Mouse (Mus musculus): ENCODE measurements around the gene Eepd1. TPM values are rescaled to one million over a fixed set of nuclear protein-coding genes. Genes with fewer than 3 reads are reported as not detected.

Eepd1 gene
- polyA plus RNA-seq, 1 experiment from 2014 or later, result 6.1 TPM

DNA sequence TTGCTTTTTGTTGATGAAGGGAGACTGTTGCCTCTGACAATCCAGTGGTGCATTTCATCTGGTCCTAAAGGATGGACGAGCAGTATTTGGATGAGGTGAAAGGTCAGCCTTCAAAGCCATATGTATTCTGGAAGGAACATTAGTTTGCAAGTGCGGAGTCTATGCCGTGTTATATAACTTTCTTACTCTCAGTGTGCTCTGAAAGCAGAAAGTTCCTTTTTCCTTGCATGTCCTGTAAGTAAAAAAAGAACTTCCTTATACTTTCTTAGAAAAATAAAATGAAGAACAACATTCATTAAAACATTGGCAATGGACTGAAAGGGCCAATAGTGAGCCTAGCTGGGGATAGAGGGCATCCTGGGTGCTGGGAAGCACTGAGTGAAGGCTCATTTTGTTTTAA is 50.8 kb downstream of the Eepd1 start:
- ATAC-seq (ENCODE audit: low FRiP score, low TSS enrichment), result no peak
- Histone ChIP-seq H3K36me3 (ENCODE audit: control insufficient read depth, insufficient read depth, low read length) (no peaks in the 10 kb centered on the region), H3K4me1 (ENCODE audit: control insufficient read depth, insufficient read depth, low read length) (no peaks in the 10 kb centered on the region), H3K4me2 (replicated peaks; ENCODE audit: low read depth, low read length) (no peak overlapping the region), H3K27ac (ENCODE audit: low read depth, low read length) (no peak overlapping the region), H3K9ac (ENCODE audit: low read depth, low read length) (no peak overlapping the region), H3K4me3 (ENCODE audit: low read length) (no peak overlapping the region), H3K9me3 (ENCODE audit: control insufficient read depth, low read length) (no peaks in the 10 kb centered on the region), H3K27me3 (ENCODE audit: control insufficient read depth, insufficient read depth, low read length) (no peaks in the 10 kb centered on the region)
- WGBS, result 48% methylated on average over 3 of the region's 3 CpGs

DNA sequence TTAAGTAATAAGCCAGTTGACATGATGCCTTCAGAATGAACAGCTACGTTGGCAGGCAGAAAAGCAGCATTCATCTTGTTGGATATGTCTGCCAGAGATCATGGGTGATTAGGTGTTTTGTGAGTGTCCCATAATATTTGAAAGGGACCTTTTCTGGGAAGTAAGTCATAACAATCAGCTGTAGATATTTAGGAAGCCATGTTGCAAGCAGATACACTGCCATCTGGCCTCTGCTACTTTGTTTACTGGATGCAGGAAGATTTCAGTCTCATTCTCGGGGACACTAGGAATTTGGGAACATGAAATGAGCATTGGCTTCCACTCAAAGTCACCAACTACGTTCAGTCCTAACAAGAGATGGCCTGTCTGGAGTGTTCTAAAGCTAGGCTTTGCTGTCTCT is 54.1 kb downstream of the Eepd1 start:
- H3K27ac ChIP-seq (ENCODE audit: low read depth, low read length), result no peak overlapping the region
- no peak for ATAC-seq (ENCODE audit: low FRiP score, low TSS enrichment)
- H3K4me1 ChIP-seq (ENCODE audit: control insufficient read depth, insufficient read depth, low read length), result no peaks in the 10 kb centered on the region
- H3K9me3 ChIP-seq (ENCODE audit: control insufficient read depth, low read length), result no peaks in the 10 kb centered on the region
- H3K36me3 ChIP-seq (ENCODE audit: control insufficient read depth, insufficient read depth, low read length), result no peaks in the 10 kb centered on the region
- H3K4me2 ChIP-seq (replicated peaks; ENCODE audit: low read depth, low read length), result no peak overlapping the region
- H3K9ac ChIP-seq (ENCODE audit: low read depth, low read length), result no peak overlapping the region
- no peak overlapping the region for H3K4me3 ChIP-seq (ENCODE audit: low read length)
- H3K27me3 ChIP-seq (ENCODE audit: control insufficient read depth, insufficient read depth, low read length), result no peaks in the 10 kb centered on the region
- 81% methylated on average over 3 of the region's 3 CpGs for WGBS

DNA sequence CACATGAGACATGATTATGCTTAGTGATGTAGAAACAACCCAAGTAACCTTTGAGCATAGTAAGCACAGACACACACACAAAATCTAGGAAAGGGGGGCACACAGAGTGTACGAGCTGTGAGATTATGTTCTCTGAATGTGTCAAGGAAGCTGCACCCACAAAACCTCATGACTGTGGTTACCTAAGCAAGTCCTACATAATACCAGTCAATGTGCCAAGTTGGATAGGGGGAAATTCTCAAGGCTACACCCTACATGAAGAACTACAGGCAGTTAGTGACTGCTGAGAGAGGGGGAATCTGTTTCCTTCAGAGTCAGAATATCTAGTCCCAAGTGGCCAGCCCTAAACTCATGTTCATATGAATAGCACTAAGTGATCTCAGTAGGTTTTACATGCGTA is 58.1 kb downstream of the Eepd1 start:
- H3K4me3 ChIP-seq (ENCODE audit: low read length), result no peak overlapping the region
- no peaks in the 10 kb centered on the region for H3K4me1 ChIP-seq (ENCODE audit: control insufficient read depth, insufficient read depth, low read length)
- no peak for ATAC-seq (ENCODE audit: low FRiP score, low TSS enrichment)
- H3K27ac ChIP-seq (ENCODE audit: low read depth, low read length), result no peak overlapping the region
- no peaks in the 10 kb centered on the region for H3K27me3 ChIP-seq (ENCODE audit: control insufficient read depth, insufficient read depth, low read length)
- no peak overlapping the region for H3K9ac ChIP-seq (ENCODE audit: low read depth, low read length)
- H3K9me3 ChIP-seq (ENCODE audit: control insufficient read depth, low read length), result no peaks in the 10 kb centered on the region
- H3K4me2 ChIP-seq (replicated peaks; ENCODE audit: low read depth, low read length), result no peak overlapping the region
- H3K36me3 ChIP-seq (ENCODE audit: control insufficient read depth, insufficient read depth, low read length), result no peaks in the 10 kb centered on the region
- 92% methylated on average over 2 of the region's 2 CpGs for WGBS

DNA sequence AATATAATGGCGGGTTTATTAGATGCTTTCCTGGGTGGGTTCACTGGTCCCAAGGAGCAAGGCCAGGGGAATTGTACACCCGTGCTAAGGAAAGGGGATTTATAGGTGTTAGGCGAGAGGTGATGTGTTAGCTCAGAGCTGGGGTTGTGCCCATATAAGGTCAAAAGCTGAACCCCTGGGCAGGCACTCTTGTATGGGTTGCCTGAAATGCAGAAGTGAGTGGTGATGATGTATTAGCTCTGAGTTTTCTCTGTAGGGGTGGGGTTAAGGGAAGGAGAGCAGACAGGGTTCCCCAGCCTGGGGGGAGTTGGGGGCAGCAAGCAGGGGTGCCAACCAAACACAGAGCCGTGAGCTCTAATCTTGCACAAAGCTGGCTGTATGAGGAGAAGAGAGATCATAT is 60.0 kb downstream of the Eepd1 start:
- ATAC-seq (ENCODE audit: low FRiP score, low TSS enrichment), result no peak
- 60% methylated on average over 4 of the region's 4 CpGs for whole genome bisulfite sequencing
- no peaks in the 10 kb centered on the region for H3K27me3 ChIP-seq (ENCODE audit: control insufficient read depth, insufficient read depth, low read length)
- no peaks in the 10 kb centered on the region for H3K4me1 ChIP-seq (ENCODE audit: control insufficient read depth, insufficient read depth, low read length)
- H3K4me3 ChIP-seq (ENCODE audit: low read length), result no peak overlapping the region
- no peaks in the 10 kb centered on the region for H3K9me3 ChIP-seq (ENCODE audit: control insufficient read depth, low read length)
- H3K9ac ChIP-seq (ENCODE audit: low read depth, low read length), result no peak overlapping the region
- no peak overlapping the region for H3K4me2 ChIP-seq (replicated peaks; ENCODE audit: low read depth, low read length)
- no peaks in the 10 kb centered on the region for H3K36me3 ChIP-seq (ENCODE audit: control insufficient read depth, insufficient read depth, low read length)
- no peak overlapping the region for H3K27ac ChIP-seq (ENCODE audit: low read depth, low read length)

DNA sequence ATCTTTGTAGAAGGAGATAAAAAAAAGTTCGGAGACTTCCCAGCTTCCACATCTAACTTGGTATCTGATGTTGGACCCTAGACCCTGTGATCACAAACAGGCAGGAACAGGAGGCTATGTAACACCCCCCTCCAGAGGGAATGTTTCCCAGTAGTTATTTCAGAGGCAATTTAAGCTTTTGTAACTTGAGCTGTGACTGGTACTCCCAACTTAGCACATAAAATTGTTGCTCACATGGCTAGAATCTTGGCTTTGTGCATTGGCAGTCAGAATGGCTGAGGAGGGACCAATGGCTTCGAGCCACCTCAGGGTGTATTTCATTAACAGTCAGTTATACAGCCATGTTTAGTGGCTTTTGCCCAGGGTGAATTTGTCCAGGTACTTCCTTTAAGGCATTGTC is 63.9 kb downstream of the Eepd1 start:
- no peak overlapping the region for H3K9ac ChIP-seq (ENCODE audit: low read depth, low read length)
- no peaks in the 10 kb centered on the region for H3K9me3 ChIP-seq (ENCODE audit: control insufficient read depth, low read length)
- H3K4me1 ChIP-seq (ENCODE audit: control insufficient read depth, insufficient read depth, low read length), result no peaks in the 10 kb centered on the region
- no peak overlapping the region for H3K4me3 ChIP-seq (ENCODE audit: low read length)
- no peaks in the 10 kb centered on the region for H3K27me3 ChIP-seq (ENCODE audit: control insufficient read depth, insufficient read depth, low read length)
- ATAC-seq (ENCODE audit: low FRiP score, low TSS enrichment), result peak; percentile 55; the same call in 1 of the 2 replicates
- H3K4me2 ChIP-seq (replicated peaks; ENCODE audit: low read depth, low read length), result no peak overlapping the region
- no peak overlapping the region for H3K27ac ChIP-seq (ENCODE audit: low read depth, low read length)
- 62% methylated on average over 2 of the region's 2 CpGs for WGBS
- H3K36me3 ChIP-seq (ENCODE audit: control insufficient read depth, insufficient read depth, low read length), result no peaks in the 10 kb centered on the region

DNA sequence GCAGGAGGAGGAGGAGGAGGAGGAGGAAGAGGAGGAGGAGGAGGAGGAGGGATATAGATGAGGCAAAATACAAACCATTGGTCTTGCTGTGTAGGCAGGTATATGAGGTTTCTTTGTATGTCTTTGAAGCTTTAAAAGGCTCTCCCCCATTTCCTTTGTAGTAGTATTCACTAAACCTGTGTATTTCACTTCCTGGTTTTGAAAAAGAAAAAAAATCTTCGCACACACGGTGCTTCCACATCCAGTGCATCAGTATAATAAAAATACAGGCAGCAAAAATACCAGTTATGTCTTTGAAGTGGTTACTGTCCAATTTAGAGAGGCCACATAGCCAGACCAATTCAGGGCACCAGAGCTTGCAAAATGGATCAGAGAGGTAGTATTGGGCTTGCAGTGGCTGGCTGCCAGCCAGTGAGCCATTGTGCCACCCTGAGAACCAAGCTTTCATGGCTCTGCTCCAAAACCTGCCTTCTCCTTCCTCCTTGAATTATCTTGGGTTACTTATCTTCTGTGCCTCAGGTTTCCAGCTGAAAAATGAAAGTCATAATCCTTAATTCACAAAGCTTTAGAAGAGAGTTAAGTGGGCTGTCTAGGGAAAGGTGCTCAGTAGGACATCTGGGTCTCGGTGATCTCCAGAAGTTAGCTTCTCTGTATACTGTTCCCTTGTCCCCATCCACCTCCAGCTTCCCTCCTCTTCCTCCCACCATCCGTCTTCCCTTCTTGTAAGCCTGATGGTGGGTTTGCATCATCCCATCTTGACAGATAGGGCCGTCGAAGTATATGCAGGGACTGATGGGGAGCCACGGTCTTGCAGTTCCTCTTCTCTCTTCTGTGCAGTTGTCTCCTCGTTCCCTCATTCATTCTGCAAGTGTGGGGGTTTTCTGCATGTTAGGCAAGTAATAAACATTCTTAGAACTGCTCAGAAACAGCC is 68.0 kb downstream of the Eepd1 start:
- H3K9me3 ChIP-seq (ENCODE audit: control insufficient read depth, low read length), result no peaks in the 10 kb centered on the region
- 86% methylated on average over 8 of the region's 8 CpGs for WGBS
- H3K36me3 ChIP-seq (ENCODE audit: control insufficient read depth, insufficient read depth, low read length), result no peaks in the 10 kb centered on the region
- H3K4me2 ChIP-seq (replicated peaks; ENCODE audit: low read depth, low read length), result no peak overlapping the region
- ATAC-seq (ENCODE audit: low FRiP score, low TSS enrichment), result no peak
- H3K27ac ChIP-seq (ENCODE audit: low read depth, low read length), result no peak overlapping the region
- H3K4me1 ChIP-seq (ENCODE audit: control insufficient read depth, insufficient read depth, low read length), result no peaks in the 10 kb centered on the region
- no peaks in the 10 kb centered on the region for H3K27me3 ChIP-seq (ENCODE audit: control insufficient read depth, insufficient read depth, low read length)
- no peak overlapping the region for H3K4me3 ChIP-seq (ENCODE audit: low read length)
- H3K9ac ChIP-seq (ENCODE audit: low read depth, low read length), result no peak overlapping the region

DNA sequence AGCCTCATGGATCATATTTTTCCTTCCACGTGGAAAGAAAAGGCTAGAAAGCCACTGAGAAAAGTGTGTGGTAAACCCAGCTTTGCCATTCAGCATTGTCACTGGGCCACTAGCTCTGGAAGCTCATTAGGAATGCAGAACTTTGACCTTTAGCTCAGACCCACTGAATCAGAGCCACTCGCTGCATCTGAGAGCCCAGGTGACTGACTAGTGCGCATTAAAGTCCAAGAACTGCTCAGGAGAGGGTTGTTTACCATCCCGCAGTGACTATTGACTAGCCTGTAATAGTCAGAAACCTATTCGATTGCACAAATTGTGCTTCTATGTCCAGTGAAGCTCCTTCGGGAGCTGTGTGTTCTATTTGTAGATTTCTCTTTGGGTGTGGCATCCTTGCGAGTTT is 68.8 kb downstream of the Eepd1 start:
- WGBS, result 89% methylated on average over 7 of the region's 7 CpGs
- Histone ChIP-seq H3K4me2 (replicated peaks; ENCODE audit: low read depth, low read length) (no peak overlapping the region), H3K9me3 (ENCODE audit: control insufficient read depth, low read length) (no peaks in the 10 kb centered on the region), H3K27me3 (ENCODE audit: control insufficient read depth, insufficient read depth, low read length) (no peaks in the 10 kb centered on the region), H3K4me1 (ENCODE audit: control insufficient read depth, insufficient read depth, low read length) (no peaks in the 10 kb centered on the region), H3K4me3 (ENCODE audit: low read length) (no peak overlapping the region), H3K9ac (ENCODE audit: low read depth, low read length) (no peak overlapping the region), H3K27ac (ENCODE audit: low read depth, low read length) (no peak overlapping the region), H3K36me3 (ENCODE audit: control insufficient read depth, insufficient read depth, low read length) (no peaks in the 10 kb centered on the region)
- no peak for ATAC-seq (ENCODE audit: low FRiP score, low TSS enrichment)

DNA sequence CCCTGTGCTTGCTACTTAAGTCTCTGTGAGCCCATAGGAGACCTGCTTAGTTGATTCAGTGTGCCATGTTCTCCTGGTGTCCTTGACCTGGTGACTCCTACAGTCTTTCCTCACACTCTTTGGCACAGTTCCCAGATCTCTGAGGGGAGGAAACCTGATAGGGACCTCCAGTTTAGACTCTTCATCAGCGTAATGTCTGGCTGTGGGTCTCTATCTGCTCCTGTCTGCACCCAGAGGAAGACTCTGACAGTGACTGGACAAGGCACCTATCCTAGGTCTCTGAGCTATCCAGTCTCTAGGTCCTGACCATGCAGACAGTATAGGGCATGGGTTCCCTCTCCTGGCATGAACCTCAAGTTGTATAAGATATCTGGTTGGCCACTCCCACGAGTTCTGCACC is 71.2 kb downstream of the Eepd1 start:
- Histone ChIP-seq H3K9ac (ENCODE audit: low read depth, low read length) (no peak overlapping the region), H3K4me1 (ENCODE audit: control insufficient read depth, insufficient read depth, low read length) (no peaks in the 10 kb centered on the region), H3K36me3 (ENCODE audit: control insufficient read depth, insufficient read depth, low read length) (no peaks in the 10 kb centered on the region), H3K27me3 (ENCODE audit: control insufficient read depth, insufficient read depth, low read length) (no peaks in the 10 kb centered on the region), H3K4me3 (ENCODE audit: low read length) (no peak overlapping the region), H3K27ac (ENCODE audit: low read depth, low read length) (no peak overlapping the region), H3K9me3 (ENCODE audit: control insufficient read depth, low read length) (no peaks in the 10 kb centered on the region), H3K4me2 (replicated peaks; ENCODE audit: low read depth, low read length) (no peak overlapping the region)
- 0 out of 2 replicates have a peak, but pooled peaks have one; percentile 32 for ATAC-seq (ENCODE audit: low FRiP score, low TSS enrichment)
- 56% methylated on average over 2 of the region's 2 CpGs for WGBS

DNA sequence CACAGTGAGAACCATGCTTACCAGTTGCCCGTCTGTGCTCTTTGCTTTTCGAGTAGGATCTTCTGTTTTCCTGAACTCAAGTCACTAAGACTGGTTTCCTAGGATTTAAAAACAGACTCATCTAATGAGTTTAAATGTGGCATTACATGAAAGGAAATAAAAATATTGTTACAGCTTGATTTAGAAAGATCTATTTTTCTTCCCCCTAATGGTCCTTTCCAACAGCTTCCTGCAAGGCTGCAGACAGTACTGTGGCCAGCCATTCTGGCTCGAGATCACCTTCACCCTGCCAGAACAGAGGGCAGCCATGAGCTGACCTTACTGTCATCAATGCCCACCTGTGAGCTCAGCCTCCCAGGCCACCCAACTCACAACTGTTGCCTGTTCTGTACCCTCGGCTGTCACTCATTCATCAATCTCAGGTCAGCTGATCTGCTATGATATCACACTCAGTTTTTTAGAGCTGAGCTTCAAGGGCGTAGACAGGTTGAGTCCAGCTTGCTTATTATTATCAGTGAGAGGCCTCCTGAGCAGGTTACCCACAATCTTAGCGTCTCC is 73.0 kb downstream of the Eepd1 start:
- H3K27me3 ChIP-seq (ENCODE audit: control insufficient read depth, insufficient read depth, low read length), result no peaks in the 10 kb centered on the region
- H3K4me2 ChIP-seq (replicated peaks; ENCODE audit: low read depth, low read length), result no peak overlapping the region
- ATAC-seq (ENCODE audit: low FRiP score, low TSS enrichment), result no peak
- H3K9me3 ChIP-seq (ENCODE audit: control insufficient read depth, low read length), result no peaks in the 10 kb centered on the region
- H3K4me1 ChIP-seq (ENCODE audit: control insufficient read depth, insufficient read depth, low read length), result no peaks in the 10 kb centered on the region
- H3K9ac ChIP-seq (ENCODE audit: low read depth, low read length), result no peak overlapping the region
- H3K36me3 ChIP-seq (ENCODE audit: control insufficient read depth, insufficient read depth, low read length), result no peaks in the 10 kb centered on the region
- no peak overlapping the region for H3K4me3 ChIP-seq (ENCODE audit: low read length)
- 64% methylated on average over 6 of the region's 6 CpGs for WGBS
- no peak overlapping the region for H3K27ac ChIP-seq (ENCODE audit: low read depth, low read length)

Data from kidney, embryonic 14.5 days (tissue).